Mouse (Mus musculus) testis, adult 2 months (tissue): ENCODE results near the gene Ankrd23.

Experiments
- CTCF ChIP-seq: fragments of 200-500 bp; IDR thresholded peaks from 2 replicates; pipeline ENCODE4 v1.5.1; 2012; ENCODE audit warnings: low read depth, mild to moderate bottlenecking, inconsistent platforms, low read length, moderate library complexity; ENCODE audit not compliant: control insufficient read depth, insufficient read depth, insufficient replicate concordance
- POLR2A ChIP-seq: fragments of 200-500 bp; IDR thresholded peaks from 2 replicates; pipeline ENCODE4 v1.6.1; 2012; ENCODE audit warnings: low read depth, mild to moderate bottlenecking, inconsistent platforms, low read length, moderate library complexity; ENCODE audit not compliant: control insufficient read depth

DNA sequence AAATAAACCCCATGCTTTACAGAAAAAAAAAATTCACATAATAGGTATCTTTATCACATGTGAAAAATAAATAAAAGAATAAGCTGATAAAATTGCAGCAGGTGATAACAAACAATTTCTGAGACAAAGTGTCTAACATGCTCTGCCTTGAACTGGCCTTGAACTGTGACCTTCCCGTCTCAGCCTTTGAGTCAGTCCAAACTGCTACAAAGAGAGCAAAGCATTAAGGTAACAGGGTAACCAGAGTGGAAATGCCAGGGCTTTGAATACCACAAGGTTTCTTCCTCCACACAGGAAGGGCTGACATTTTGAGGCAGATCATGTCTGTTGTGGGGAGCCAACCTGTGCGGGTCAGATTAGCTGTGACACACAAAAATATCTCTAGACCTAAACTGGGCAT lies 8.7 kb upstream of the Ankrd23 start:
- TF ChIP-seq CTCF (no peak), POLR2A (no peak)
